Mouse (Mus musculus) embryonic facial prominence, embryonic 15.5 days (tissue): ENCODE data around the gene Sh3bp4. TPM values are rescaled to one million over a fixed set of nuclear protein-coding genes. Genes with fewer than 3 reads are reported as not detected.

Experiments used
- ATAC-seq: fragments of 200-750 bp; cut with Nextera tagmentation; 2 replicates; pipeline ENCODE4 v1.8.0; 2017; ENCODE audit warnings: low read depth, moderate TSS enrichment; ENCODE audit not compliant: insufficient number of reproducible peaks, low FRiP score, low TSS enrichment
- H3K27ac ChIP-seq: fragments of 300-500 bp; sonication (generic); replicated peaks from 2 replicates; pipeline ENCODE4 v1.5.1; 2015; ENCODE audit warnings: mild to moderate bottlenecking, inconsistent platforms
- H3K27me3 ChIP-seq: fragments of 300-500 bp; sonication (generic); 2 replicates; pipeline ENCODE4 v1.6.1; 2015; ENCODE audit warnings: inconsistent platforms
- H3K36me3 ChIP-seq: fragments of 300-500 bp; sonication (generic); 2 replicates; pipeline ENCODE4 v1.6.1; 2015; ENCODE audit warnings: mild to moderate bottlenecking, inconsistent platforms
- H3K4me1 ChIP-seq: fragments of 300-500 bp; sonication (generic); 2 replicates; pipeline ENCODE4 v1.6.1; 2015; ENCODE audit warnings: inconsistent platforms
- H3K4me2 ChIP-seq: fragments of 300-500 bp; sonication (generic); replicated peaks from 2 replicates; pipeline ENCODE4 v1.6.1; 2015; ENCODE audit warnings: mild to moderate bottlenecking, inconsistent platforms
- H3K4me3 ChIP-seq: fragments of 300-500 bp; sonication (generic); replicated peaks from 2 replicates; pipeline ENCODE4 v1.5.1; 2015; ENCODE audit warnings: mild to moderate bottlenecking, inconsistent platforms
- H3K9ac ChIP-seq: fragments of 300-500 bp; sonication (generic); 2 replicates; pipeline ENCODE4 v1.6.1; 2015; ENCODE audit warnings: inconsistent platforms
- H3K9me3 ChIP-seq: fragments of 300-500 bp; sonication (generic); replicated peaks from 2 replicates; pipeline ENCODE4 v1.6.1; 2016; ENCODE audit warnings: inconsistent platforms
- WGBS: fragments of 180-500 bp; shearing (Covaris S2); methylation state at CpG from one replicate; pipeline ENCODE4 v1.1.7; 2015; 5-methylcytosine and 5-hydroxymethylcytosine counted together
- polyA plus RNA-seq: library from polyadenylated mRNA; unstranded; fragments of >200 nt; fragmentation: Nextera tagmentation; extraction: Ambion mirVana; gene quantifications from 2 replicates; pipeline ENCODE4 v1.2.1, GENCODE M21; 2015

Sh3bp4 gene
- polyA plus RNA-seq, 1 experiment from 2014 or later = 26.6 TPM

- H3K9me3 ChIP-seq = no peaks in the 10 kb centered on the region
- H3K27ac ChIP-seq = no peak overlapping the region
- 0 out of 2 replicates have a peak, but pooled peaks have one; percentile 31 for ATAC-seq
- peaks cover 48% of the 10 kb centered on the region for H3K4me1 ChIP-seq
- WGBS = 33% methylated on average over 14 of the region's 14 CpGs
- no peaks in the 10 kb centered on the region for H3K36me3 ChIP-seq
- no peak overlapping the region for H3K9ac ChIP-seq
- no peaks in the 10 kb centered on the region for H3K27me3 ChIP-seq
- H3K4me2 ChIP-seq = no peak overlapping the region
- H3K4me3 ChIP-seq = no peak overlapping the region
Observed at GRCm38 (mm10) chr1:89095642-89096424, 25.6 kb downstream of the Sh3bp4 start.

GRCm38 (mm10) chr1:89102231-89103003 lies 32.2 kb downstream of the Sh3bp4 start:
- no peaks in the 10 kb centered on the region for H3K9me3 ChIP-seq
- H3K4me1 ChIP-seq = peaks cover 44% of the 10 kb centered on the region
- WGBS = 36% methylated on average over 15 of the region's 15 CpGs
- H3K36me3 ChIP-seq = 0 out of 2 replicates have a peak, but pooled peaks cover 3% of the 10 kb centered on the region
- H3K9ac ChIP-seq = no peak overlapping the region
- peak overlapping the region; percentile 63; the same call in 1 of the 2 replicates for H3K27ac ChIP-seq
- peak; percentile 29; the same call in 1 of the 2 replicates for ATAC-seq
- H3K27me3 ChIP-seq = no peaks in the 10 kb centered on the region
- H3K4me3 ChIP-seq = no peak overlapping the region
- H3K4me2 ChIP-seq = no peak overlapping the region

GRCm38 (mm10) chr1:89103004-89103263 lies 32.7 kb downstream of the Sh3bp4 start:
- Histone ChIP-seq H3K4me1 (peaks cover 49% of the 10 kb centered on the region), H3K27me3 (no peaks in the 10 kb centered on the region), H3K9me3 (no peaks in the 10 kb centered on the region), H3K9ac (no peak overlapping the region), H3K27ac (0 out of 2 replicates have a peak overlapping the region, but pooled peaks have one; percentile 12), H3K4me2 (no peak overlapping the region), H3K36me3 (0 out of 2 replicates have a peak, but pooled peaks cover 5% of the 10 kb centered on the region), H3K4me3 (no peak overlapping the region)
- 34% methylated on average over 3 of the region's 3 CpGs for WGBS
- no peak for ATAC-seq

- Histone ChIP-seq H3K27ac (no peak overlapping the region; the same call in 1 of the 2 replicates), H3K9ac (no peak overlapping the region), H3K4me3 (no peak overlapping the region), H3K4me1 (peaks cover 55% of the 10 kb centered on the region), H3K36me3 (0 out of 2 replicates have a peak, but pooled peaks cover 5% of the 10 kb centered on the region), H3K4me2 (no peak overlapping the region), H3K27me3 (no peaks in the 10 kb centered on the region), H3K9me3 (no peaks in the 10 kb centered on the region)
- ATAC-seq = no peak
- WGBS = 79% methylated on average over 12 of the region's 12 CpGs
Observed at GRCm38 (mm10) chr1:89103505-89103904, 33.3 kb downstream of the Sh3bp4 start.

- H3K4me2 ChIP-seq = no peak overlapping the region
- H3K9me3 ChIP-seq = no peaks in the 10 kb centered on the region
- peak overlapping the region; percentile 35; the same call in 1 of the 2 replicates for H3K27ac ChIP-seq
- WGBS = 65% methylated on average over 13 of the region's 13 CpGs
- peak; percentile 25; the same call in 1 of the 2 replicates for ATAC-seq
- H3K9ac ChIP-seq = no peak overlapping the region
- peaks cover 62% of the 10 kb centered on the region for H3K4me1 ChIP-seq
- H3K4me3 ChIP-seq = no peak overlapping the region
- H3K27me3 ChIP-seq = no peaks in the 10 kb centered on the region
- 0 out of 2 replicates have a peak, but pooled peaks cover 5% of the 10 kb centered on the region for H3K36me3 ChIP-seq
Observed at GRCm38 (mm10) chr1:89104066-89104765, 34.0 kb downstream of the Sh3bp4 start.

- H3K4me1 ChIP-seq = peaks cover 73% of the 10 kb centered on the region
- WGBS = 76% methylated on average over 18 of the region's 18 CpGs
- no peaks in the 10 kb centered on the region for H3K9me3 ChIP-seq
- no peak for ATAC-seq
- no peak overlapping the region for H3K4me3 ChIP-seq
- no peak overlapping the region for H3K27ac ChIP-seq
- no peak overlapping the region for H3K4me2 ChIP-seq
- no peak overlapping the region for H3K9ac ChIP-seq
- H3K27me3 ChIP-seq = no peaks in the 10 kb centered on the region
- 0 out of 2 replicates have a peak, but pooled peaks cover 5% of the 10 kb centered on the region for H3K36me3 ChIP-seq
Observed at GRCm38 (mm10) chr1:89105891-89106830, 35.9 kb downstream of the Sh3bp4 start.

- no peak for ATAC-seq
- no peak overlapping the region for H3K4me3 ChIP-seq
- H3K4me1 ChIP-seq = peaks cover 74% of the 10 kb centered on the region
- H3K27me3 ChIP-seq = no peaks in the 10 kb centered on the region
- no peak overlapping the region for H3K4me2 ChIP-seq
- peak overlapping the region; percentile 58 for H3K27ac ChIP-seq
- H3K36me3 ChIP-seq = 0 out of 2 replicates have a peak, but pooled peaks cover 5% of the 10 kb centered on the region
- no peak overlapping the region for H3K9ac ChIP-seq
- WGBS = 44% methylated on average over 6 of the region's 6 CpGs
- H3K9me3 ChIP-seq = no peaks in the 10 kb centered on the region
Observed at GRCm38 (mm10) chr1:89107466-89107865, 37.3 kb downstream of the Sh3bp4 start.

- peak; percentile 41; the same call in 1 of the 2 replicates for ATAC-seq
- H3K36me3 ChIP-seq = 0 out of 2 replicates have a peak, but pooled peaks cover 8% of the 10 kb centered on the region
- H3K27ac ChIP-seq = peak overlapping the region; percentile 58
- no peaks in the 10 kb centered on the region for H3K9me3 ChIP-seq
- H3K4me3 ChIP-seq = no peak overlapping the region
- 9% methylated on average over 6 of the region's 6 CpGs for WGBS
- no peaks in the 10 kb centered on the region for H3K27me3 ChIP-seq
- H3K4me2 ChIP-seq = no peak overlapping the region
- peaks cover 65% of the 10 kb centered on the region for H3K4me1 ChIP-seq
- no peak overlapping the region for H3K9ac ChIP-seq
Observed at GRCm38 (mm10) chr1:89108340-89108896, 38.2 kb downstream of the Sh3bp4 start.

GRCm38 (mm10) chr1:89109767-89110166 lies 39.6 kb downstream of the Sh3bp4 start:
- Histone ChIP-seq H3K9me3 (no peaks in the 10 kb centered on the region), H3K36me3 (0 out of 2 replicates have a peak, but pooled peaks cover 8% of the 10 kb centered on the region), H3K27ac (0 out of 2 replicates have a peak overlapping the region, but pooled peaks have one; percentile 8), H3K9ac (no peak overlapping the region), H3K4me3 (no peak overlapping the region), H3K27me3 (no peaks in the 10 kb centered on the region), H3K4me2 (no peak overlapping the region), H3K4me1 (peaks cover 51% of the 10 kb centered on the region)
- ATAC-seq = no peak
- WGBS = 49% methylated on average over 7 of the region's 7 CpGs
